Mouse (Mus musculus) neural tube, embryonic 11.5 days (tissue): ENCODE results near the gene Golm1. TPM values are rescaled to one million over a fixed set of nuclear protein-coding genes. Genes with fewer than 3 reads are reported as not detected.
"Not testable (repeated sequence)": the region's sequence is repeated elsewhere in the genome, so short reads cannot be mapped to it uniquely, and the experiment has no call there.

Experiments used
- ATAC-seq: fragments of 200-750 bp; cut with Nextera tagmentation; 2 replicates; pipeline ENCODE4 v1.8.0; 2017; ENCODE audit warnings: moderate number of reproducible peaks, mild to moderate bottlenecking, moderate TSS enrichment, moderate library complexity; ENCODE audit not compliant: insufficient read depth, low FRiP score, low TSS enrichment
- DNase-seq: peaks from one replicate; pipeline ENCODE4 v3.0.0-alpha.2; 2015; ENCODE audit warnings: low spot score
- H3K27ac ChIP-seq: fragments of 300-500 bp; sonication (generic); 2 replicates; pipeline ENCODE4 v1.5.1; 2014; ENCODE audit warnings: low read depth, mild to moderate bottlenecking, low read length
- H3K27me3 ChIP-seq: fragments of 300-500 bp; sonication (generic); 2 replicates; pipeline ENCODE4 v1.6.1; 2014; ENCODE audit warnings: mild to moderate bottlenecking, low read length, mixed read lengths; ENCODE audit not compliant: control insufficient read depth, insufficient read depth
- H3K36me3 ChIP-seq: fragments of 300-500 bp; sonication (generic); 2 replicates; pipeline ENCODE4 v1.6.1; 2014; ENCODE audit warnings: mild to moderate bottlenecking, low read length, moderate library complexity, mixed read lengths; ENCODE audit not compliant: control insufficient read depth, insufficient read depth
- H3K4me1 ChIP-seq: fragments of 300-500 bp; sonication (generic); 2 replicates; pipeline ENCODE4 v1.6.1; 2014; ENCODE audit warnings: low read length, mixed read lengths; ENCODE audit not compliant: control insufficient read depth, insufficient read depth
- H3K4me2 ChIP-seq: fragments of 300-500 bp; sonication (generic); 2 replicates; pipeline ENCODE4 v1.6.1; 2014; ENCODE audit warnings: low read depth, mild to moderate bottlenecking, moderate library complexity
- H3K4me3 ChIP-seq: fragments of 300-500 bp; sonication (generic); 2 replicates; pipeline ENCODE4 v1.5.1; 2014; ENCODE audit warnings: low read depth, low read length
- H3K9ac ChIP-seq: fragments of 300-500 bp; sonication (generic); 2 replicates; pipeline ENCODE4 v1.6.1; 2014; ENCODE audit warnings: mild to moderate bottlenecking, low read length
- H3K9me3 ChIP-seq: fragments of 300-500 bp; sonication (generic); 2 replicates; pipeline ENCODE4 v1.6.1; 2016; ENCODE audit warnings: low read length; ENCODE audit not compliant: control insufficient read depth
- WGBS: fragments of 180-500 bp; shearing (Covaris S2); extraction: QIAGEN DNeasy Blood & Tissue Kit; methylation state at CpG from one replicate; pipeline ENCODE4 v1.1.7; 2014; 5-methylcytosine and 5-hydroxymethylcytosine counted together
- polyA plus RNA-seq: library from polyadenylated mRNA; unstranded; fragments of >200 nt; fragmentation: Nextera tagmentation; extraction: Ambion mirVana; gene quantifications from 2 replicates; pipeline ENCODE4 v1.2.1, GENCODE M21; 2014

Gene Golm1
- polyA plus RNA-seq: 138 and 142 TPM in 2 replicates

GRCm38 (mm10) chr13:59675151-59676011 is at the start of gene Golm1:
Gene Golm1, minus strand, starts transcription at chr13:59675811.
- under 1% methylated on average over 34 of the region's 61 CpGs for WGBS
- H3K9me3 ChIP-seq: no peaks in the 10 kb centered on the region

DNA sequence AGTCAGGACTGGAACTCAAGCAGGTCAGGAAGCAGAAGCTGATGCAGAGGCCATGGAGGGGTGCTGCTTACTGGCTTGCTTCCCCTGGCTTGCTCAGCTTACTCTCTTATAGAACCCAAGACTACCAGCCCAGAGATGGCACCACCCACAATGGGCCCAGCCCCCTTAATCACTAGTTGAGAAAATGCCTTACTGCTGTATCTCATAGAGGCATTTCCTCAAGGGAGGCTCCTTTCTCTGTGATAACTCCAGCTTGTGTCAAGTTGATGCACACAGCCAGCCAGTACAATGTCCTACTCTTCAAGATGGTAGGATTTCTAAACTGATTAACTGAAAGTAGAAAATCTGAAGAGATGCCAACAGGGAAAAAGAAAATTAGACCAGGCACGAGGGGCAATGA is 46.5 kb upstream of the Golm1 start:
- H3K27ac ChIP-seq, H3K9me3 ChIP-seq, H3K36me3 ChIP-seq, H3K4me3 ChIP-seq, DNase-seq, H3K4me1 ChIP-seq, ATAC-seq, H3K9ac ChIP-seq, H3K4me2 ChIP-seq, H3K27me3 ChIP-seq: not testable (repeated sequence)
- WGBS: 85% methylated on average over 1 of the region's 1 CpGs

More at GRCm38 (mm10) chr13:59675151-59676011, at the start of gene Golm1:
- peak; percentile 88 for ATAC-seq
- peak within 1 kb of the TSS; percentile 92 for H3K27ac ChIP-seq
- DNase-seq: peak; percentile 83
- H3K36me3 ChIP-seq: no peaks in the 10 kb centered on the region
- peak within 1 kb of the TSS; percentile 95 for H3K9ac ChIP-seq
- peaks cover 12% of the 10 kb centered on the region for H3K4me1 ChIP-seq
- no peaks in the 10 kb centered on the region for H3K27me3 ChIP-seq
- H3K4me3 ChIP-seq: peak within 1 kb of the TSS; percentile 77
- peak within 1 kb of the TSS; percentile 52 for H3K4me2 ChIP-seq

GRCm38 (mm10) chr13:59719475-59719874 is 43.9 kb upstream of the Golm1 start:
- Histone ChIP-seq H3K27me3 (no peaks in the 10 kb centered on the region), H3K9ac (no peak overlapping the region), H3K4me1 (no peaks in the 10 kb centered on the region), H3K27ac (no peak overlapping the region), H3K4me2 (no peak overlapping the region), H3K4me3 (no peak overlapping the region), H3K36me3 (no peaks in the 10 kb centered on the region), H3K9me3 (no peaks in the 10 kb centered on the region)
- ATAC-seq: no peak
- DNase-seq: no peak
- WGBS: 90% methylated on average over 1 of the region's 1 CpGs

GRCm38 (mm10) chr13:59718857-59719440 is 43.3 kb upstream of the Golm1 start:
- WGBS: 36% methylated on average over 6 of the region's 6 CpGs
- H3K4me2 ChIP-seq, H3K4me1 ChIP-seq: not testable (repeated sequence)

GRCm38 (mm10) chr13:59713710-59714109 is 38.1 kb upstream of the Golm1 start:
- no peaks in the 10 kb centered on the region for H3K27me3 ChIP-seq
- DNase-seq (no peak), ATAC-seq (no peak)
- no peak overlapping the region for H3K27ac ChIP-seq
- WGBS: 50% methylated on average over 3 of the region's 3 CpGs
- H3K9ac ChIP-seq: no peak overlapping the region
- no peaks in the 10 kb centered on the region for H3K36me3 ChIP-seq
- H3K9me3 ChIP-seq: no peaks in the 10 kb centered on the region
- no peaks in the 10 kb centered on the region for H3K4me1 ChIP-seq
- no peak overlapping the region for H3K4me3 ChIP-seq
- H3K4me2 ChIP-seq: no peak overlapping the region

More at GRCm38 (mm10) chr13:59718857-59719440, 43.3 kb upstream of the Golm1 start:
- not testable (repeated sequence) for ATAC-seq, H3K27ac ChIP-seq, H3K36me3 ChIP-seq, DNase-seq, H3K27me3 ChIP-seq, H3K9ac ChIP-seq, H3K4me3 ChIP-seq, H3K9me3 ChIP-seq

- 67% methylated on average over 3 of the region's 3 CpGs for WGBS
- not testable (repeated sequence) for ATAC-seq, H3K9me3 ChIP-seq
Observed at GRCm38 (mm10) chr13:59711984-59712383, 36.4 kb upstream of the Golm1 start, which contains the start of gene Spata31d1b. Gene Spata31d1b, plus strand, starts transcription at chr13:59712284.

DNA sequence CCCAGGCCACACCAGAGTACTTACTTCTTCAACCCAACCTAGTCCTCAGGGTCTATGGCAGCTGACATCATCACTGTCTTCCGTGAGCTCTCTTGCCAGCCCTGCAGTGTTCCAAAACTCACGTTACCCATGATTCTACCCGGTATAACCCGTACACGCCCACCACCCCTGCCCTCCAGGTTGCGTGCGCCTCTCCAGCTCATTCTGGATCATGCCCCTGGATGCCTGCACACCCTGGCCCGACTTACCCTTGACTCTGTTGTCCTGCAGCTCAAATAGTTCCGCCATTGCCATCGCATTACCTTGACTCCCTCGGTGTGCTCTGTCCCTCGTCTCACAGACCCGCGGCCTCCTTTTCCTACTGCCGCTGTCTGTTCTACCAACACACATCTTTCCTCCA is 34.6 kb upstream of the Golm1 start, which contains the start of gene Spata31d1a:
TSS of gene Spata31d1a (minus strand) at position 101 of the 400 bp plus-strand sequence.
- no peaks in the 10 kb centered on the region for H3K27me3 ChIP-seq
- DNase-seq (no peak), ATAC-seq (no peak)
- no peak within 1 kb of the TSS for H3K9ac ChIP-seq
- no peaks in the 10 kb centered on the region for H3K9me3 ChIP-seq
- no peak within 1 kb of the TSS for H3K27ac ChIP-seq
- no peaks in the 10 kb centered on the region for H3K36me3 ChIP-seq
- no peak within 1 kb of the TSS for H3K4me3 ChIP-seq
- WGBS: 91% methylated on average over 15 of the region's 15 CpGs
- H3K4me1 ChIP-seq: no peaks in the 10 kb centered on the region
- H3K4me2 ChIP-seq: no peak within 1 kb of the TSS

More at GRCm38 (mm10) chr13:59711984-59712383, 36.4 kb upstream of the Golm1 start, which contains the start of gene Spata31d1b:
- not testable (repeated sequence) for H3K36me3 ChIP-seq, H3K9ac ChIP-seq, H3K4me2 ChIP-seq, DNase-seq, H3K4me1 ChIP-seq, H3K4me3 ChIP-seq, H3K27ac ChIP-seq, H3K27me3 ChIP-seq

DNA sequence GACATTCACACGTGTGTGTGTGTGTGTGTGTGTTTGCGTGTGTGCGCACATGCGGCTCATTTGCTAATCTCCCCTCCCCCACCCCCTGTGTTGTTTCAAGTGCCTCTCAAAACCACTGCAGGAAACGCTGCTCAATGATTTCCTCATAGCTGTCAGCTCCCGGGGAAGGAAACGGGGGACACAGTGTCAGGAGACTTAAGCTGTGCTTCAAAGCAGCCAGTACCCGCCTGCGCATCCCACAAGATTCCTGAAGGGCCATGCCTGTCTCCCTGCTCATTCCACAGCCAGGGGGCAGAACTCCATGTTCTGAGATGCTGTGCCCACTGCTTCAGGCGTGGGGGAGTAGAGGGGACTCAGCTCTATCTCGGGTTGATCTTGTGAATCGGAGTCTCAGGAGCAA is 29.0 kb upstream of the Golm1 start:
- H3K27ac ChIP-seq: no peak overlapping the region
- ATAC-seq (no peak), DNase-seq (peak; percentile 29)
- no peak overlapping the region for H3K4me3 ChIP-seq
- no peaks in the 10 kb centered on the region for H3K9me3 ChIP-seq
- H3K4me1 ChIP-seq: no peaks in the 10 kb centered on the region
- H3K36me3 ChIP-seq: no peaks in the 10 kb centered on the region
- H3K9ac ChIP-seq: no peak overlapping the region
- 72% methylated on average over 12 of the region's 12 CpGs for WGBS
- H3K4me2 ChIP-seq: no peak overlapping the region
- H3K27me3 ChIP-seq: no peaks in the 10 kb centered on the region
